Mouse (Mus musculus): ENCODE measurements around the gene Ccser2. TPM values are rescaled to one million over a fixed set of nuclear protein-coding genes. Genes with fewer than 3 reads are reported as not detected.

Gene Ccser2
- total and polyA plus RNA-seq, 3 experiments = 8.8 to 9.6 (median 9.3) TPM

DNA sequence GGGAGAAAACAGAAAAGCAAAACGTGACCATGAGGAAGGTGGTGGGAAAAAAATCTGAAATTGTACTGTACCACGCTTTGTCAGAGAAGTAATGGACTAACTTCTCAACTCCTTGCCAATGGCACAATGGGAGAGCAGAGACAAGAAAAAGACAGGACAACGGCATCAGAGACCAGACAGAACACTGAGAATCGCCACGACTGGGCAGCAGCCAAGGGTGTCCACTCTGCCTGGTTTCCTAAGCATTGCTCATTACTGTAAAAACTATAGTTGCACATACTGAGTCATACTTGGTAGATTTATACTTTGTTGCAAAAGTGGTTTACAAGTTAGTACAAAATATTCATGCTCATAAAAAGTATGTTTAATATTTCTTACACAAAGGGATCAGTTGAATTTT lies 82.9 kb downstream of the Ccser2 start:
- H3K4me2 ChIP-seq (ENCODE audit: insufficient read depth, low read depth, poor library complexity, severe bottlenecking) = no peak overlapping the region
- in situ Hi-C loops (cut with MboI; ENCODE audit: low pct_ligation_motif_present, low pct_unique_long_range_greater_than_20kb, low sequenced_read_pairs) = no loop called here
- dilution Hi-C loops (cut with MboI; ENCODE audit: extremely low pct_ligation_motif_present, extremely low pct_unique_long_range_greater_than_20kb, low sequenced_read_pairs) = no loop called here

DNA sequence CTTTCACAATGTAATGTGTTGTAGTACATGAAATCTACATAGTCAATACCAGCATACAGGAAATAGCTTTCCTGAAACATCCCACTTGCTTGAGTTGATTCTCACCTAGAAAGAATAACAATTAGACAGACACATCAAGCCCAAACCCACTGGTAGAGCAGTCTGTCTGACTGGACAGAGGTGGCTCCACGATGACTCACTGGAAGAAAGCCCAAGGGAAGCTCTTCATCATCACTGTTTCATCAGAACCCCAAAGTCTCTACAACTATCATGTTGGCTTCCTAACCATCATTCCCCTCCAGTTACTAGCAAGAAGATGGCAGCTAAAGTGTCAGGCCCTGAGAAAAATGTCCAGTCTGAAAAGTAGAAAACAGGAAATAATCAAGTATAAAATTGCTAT lies 83.5 kb downstream of the Ccser2 start:
- TF ChIP-seq PAX5 (IDR thresholded peaks at IDR 0.05; ENCODE audit: low read length) (no peak), MXI1 (IDR thresholded peaks at IDR 0.05; ENCODE audit: low read depth, low read length) (no peak), IRF4 (IDR thresholded peaks at IDR 0.05; ENCODE audit: low read depth, low read length) (no peak), RCOR1 (conservative IDR thresholded peaks at IDR 0.05; ENCODE audit: low read depth, low read length) (no peak), TBP (conservative IDR thresholded peaks at IDR 0.05; ENCODE audit: low read depth, low read length) (no peak), JUND (conservative IDR thresholded peaks at IDR 0.05; ENCODE audit: low read depth, low read length) (no peak), CHD1 (IDR thresholded peaks at IDR 0.05; ENCODE audit: low read depth, low read length) (no peak), NRF1 (IDR thresholded peaks at IDR 0.05; ENCODE audit: low read depth, low read length) (no peak), MAX (IDR thresholded peaks at IDR 0.05; ENCODE audit: low read length) (no peak)
- peaks cover 0 to 18% of the 10 kb centered on the region in 2 experiments; a peak in 2 of 4 replicates for H3K4me1 ChIP-seq (ENCODE audit: control insufficient read depth in 1 of 2, insufficient read depth in 2 of 2)
- H3K79me2 ChIP-seq (replicated peaks; ENCODE audit: control insufficient read depth, extremely low read depth, insufficient read depth, poor library complexity, severe bottlenecking) = no peaks in the 10 kb centered on the region
- no peak overlapping the region for H3K27ac ChIP-seq (ENCODE audit: insufficient read depth, low read depth)
- no peaks in the 10 kb centered on the region for H3K9me3 ChIP-seq (replicated peaks; ENCODE audit: low read length)
- H3K4me3 ChIP-seq (replicated peaks in 1 of 3; ENCODE audit: low read depth in 2 of 3, low read length in 2 of 3, poor library complexity in 1 of 3) = no peak overlapping the region
- peaks cover under 1 to 24% of the 10 kb centered on the region in 2 experiments for H3K36me3 ChIP-seq (replicated peaks in 1 of 2; ENCODE audit: control insufficient read depth in 1 of 2, insufficient read depth in 1 of 2, low read length in 1 of 2)
- no peaks in the 10 kb centered on the region for H3K27me3 ChIP-seq (replicated peaks)
- H3K9ac ChIP-seq (ENCODE audit: insufficient read depth, low read depth) = no peak overlapping the region
- dilution Hi-C loops (cut with MboI; ENCODE audit: extremely low pct_ligation_motif_present, extremely low pct_unique_long_range_greater_than_20kb, low sequenced_read_pairs) (no loop called here), in situ Hi-C loops (cut with MboI; ENCODE audit: low pct_ligation_motif_present, low pct_unique_long_range_greater_than_20kb, low sequenced_read_pairs) (no loop called here)
- DNase-seq (ENCODE audit: extremely low read depth) = no peak
- no peak overlapping the region for H3K4me2 ChIP-seq (ENCODE audit: insufficient read depth, low read depth, poor library complexity, severe bottlenecking)

More for the DNA sequence above, 82.9 kb downstream of the Ccser2 start:
- no peaks in the 10 kb centered on the region for H3K9me3 ChIP-seq (replicated peaks; ENCODE audit: low read length)
- no peak overlapping the region for H3K4me3 ChIP-seq (replicated peaks in 1 of 3; ENCODE audit: low read depth in 2 of 3, low read length in 2 of 3, poor library complexity in 1 of 3)
- peaks cover 2 to 25% of the 10 kb centered on the region in 2 experiments for H3K36me3 ChIP-seq (replicated peaks in 1 of 2; ENCODE audit: control insufficient read depth in 1 of 2, insufficient read depth in 1 of 2, low read length in 1 of 2)
- no peak for DNase-seq (ENCODE audit: extremely low read depth)
- no peak overlapping the region for H3K9ac ChIP-seq (ENCODE audit: insufficient read depth, low read depth)
- H3K27ac ChIP-seq (ENCODE audit: insufficient read depth, low read depth) = no peak overlapping the region
- TF ChIP-seq IRF4 (IDR thresholded peaks at IDR 0.05; ENCODE audit: low read depth, low read length) (no peak), BHLHE40 (IDR thresholded peaks at IDR 0.05; ENCODE audit: low read depth, low read length) (no peak), MAFK (IDR thresholded peaks at IDR 0.05; ENCODE audit: insufficient replicate concordance, low read length) (no peak), ELF1 (IDR thresholded peaks at IDR 0.05; ENCODE audit: low read depth, low read length) (no peak), RCOR1 (conservative IDR thresholded peaks at IDR 0.05; ENCODE audit: low read depth, low read length) (no peak)
- no peaks in the 10 kb centered on the region for H3K79me2 ChIP-seq (replicated peaks; ENCODE audit: control insufficient read depth, extremely low read depth, insufficient read depth, poor library complexity, severe bottlenecking)
- H3K4me1 ChIP-seq (ENCODE audit: control insufficient read depth in 1 of 2, insufficient read depth in 2 of 2) = peaks cover 0 to 18% of the 10 kb centered on the region in 2 experiments; a peak in 2 of 4 replicates
- no peaks in the 10 kb centered on the region for H3K27me3 ChIP-seq (replicated peaks)

DNA sequence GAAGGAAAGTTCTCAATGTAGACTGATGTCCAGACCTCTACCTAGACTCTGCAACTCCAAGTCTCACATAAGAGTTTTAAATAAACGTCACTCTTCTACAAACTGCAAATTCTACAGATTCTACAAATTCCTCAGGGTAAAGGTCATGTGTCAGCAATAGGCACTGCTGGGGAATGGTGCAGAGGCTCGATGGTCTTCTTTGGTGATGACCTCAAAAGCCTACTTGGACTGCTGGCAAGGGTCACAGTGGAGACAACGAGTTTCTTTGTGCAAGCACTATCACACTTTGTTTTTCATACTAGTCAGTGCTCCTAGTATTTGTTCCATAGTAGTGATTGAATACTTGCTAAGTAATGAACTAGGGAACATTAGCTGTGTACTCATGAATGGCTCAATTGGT lies 85.0 kb downstream of the Ccser2 start:
- no peak overlapping the region for H3K4me3 ChIP-seq (replicated peaks in 1 of 3; ENCODE audit: low read depth in 2 of 3, low read length in 2 of 3, poor library complexity in 1 of 3)
- DNase-seq (ENCODE audit: extremely low read depth) = no peak
- no peaks in the 10 kb centered on the region for H3K79me2 ChIP-seq (replicated peaks; ENCODE audit: control insufficient read depth, extremely low read depth, insufficient read depth, poor library complexity, severe bottlenecking)
- no peaks in the 10 kb centered on the region for H3K9me3 ChIP-seq (replicated peaks; ENCODE audit: low read length)
- H3K4me2 ChIP-seq (ENCODE audit: insufficient read depth, low read depth, poor library complexity, severe bottlenecking) = no peak overlapping the region
- H3K4me1 ChIP-seq (ENCODE audit: control insufficient read depth in 1 of 2, insufficient read depth in 2 of 2) = peaks cover 0 to 18% of the 10 kb centered on the region in 2 experiments; a peak in 2 of 4 replicates
- no peak overlapping the region for H3K27ac ChIP-seq (ENCODE audit: insufficient read depth, low read depth)
- peaks cover 11 to 33% of the 10 kb centered on the region in 2 experiments for H3K36me3 ChIP-seq (replicated peaks in 1 of 2; ENCODE audit: control insufficient read depth in 1 of 2, insufficient read depth in 1 of 2, low read length in 1 of 2)
- dilution Hi-C loops (cut with MboI; ENCODE audit: extremely low pct_ligation_motif_present, extremely low pct_unique_long_range_greater_than_20kb, low sequenced_read_pairs) = no loop called here
- in situ Hi-C loops (cut with MboI; ENCODE audit: low pct_ligation_motif_present, low pct_unique_long_range_greater_than_20kb, low sequenced_read_pairs) = loop anchor here (5.0 kb wide), 1 partner anchor 64 kb away; no protein-coding TSS in a partner anchor
- no peaks in the 10 kb centered on the region for H3K27me3 ChIP-seq (replicated peaks)
- no peak for TF ChIP-seq ETS1 (conservative IDR thresholded peaks at IDR 0.05; ENCODE audit: low read depth, low read length)
- no peak overlapping the region for H3K9ac ChIP-seq (ENCODE audit: insufficient read depth, low read depth)
